Mouse (Mus musculus): ENCODE measurements around the gene Morc2a. TPM values are rescaled to one million over a fixed set of nuclear protein-coding genes. Genes with fewer than 3 reads are reported as not detected.

The Morc2a gene
- polyA plus RNA-seq, 1 experiment, result not detected

GRCm38 (mm10) chr11:3722036-3722435 lies 73.0 kb downstream of the Morc2a start:
- no peak for TF ChIP-seq CTCF (IDR thresholded peaks at IDR 0.05; ENCODE audit: insufficient read depth, low read depth, low read length)
- TF ChIP-seq POLR2A (IDR thresholded peaks at IDR 0.05; ENCODE audit: insufficient read depth, low read depth, low read length), result no peak
- Histone ChIP-seq H3K4me3 (ENCODE audit: insufficient read depth, low read depth, low read length) (no peak overlapping the region), H3K4me1 (ENCODE audit: control insufficient read depth, insufficient read depth, low read length) (peaks cover 36% of the 10 kb centered on the region), H3K27ac (ENCODE audit: insufficient read depth, low read depth, low read length) (no peak overlapping the region)
- 58% methylated on average over 3 of the region's 3 CpGs for WGBS

DNA sequence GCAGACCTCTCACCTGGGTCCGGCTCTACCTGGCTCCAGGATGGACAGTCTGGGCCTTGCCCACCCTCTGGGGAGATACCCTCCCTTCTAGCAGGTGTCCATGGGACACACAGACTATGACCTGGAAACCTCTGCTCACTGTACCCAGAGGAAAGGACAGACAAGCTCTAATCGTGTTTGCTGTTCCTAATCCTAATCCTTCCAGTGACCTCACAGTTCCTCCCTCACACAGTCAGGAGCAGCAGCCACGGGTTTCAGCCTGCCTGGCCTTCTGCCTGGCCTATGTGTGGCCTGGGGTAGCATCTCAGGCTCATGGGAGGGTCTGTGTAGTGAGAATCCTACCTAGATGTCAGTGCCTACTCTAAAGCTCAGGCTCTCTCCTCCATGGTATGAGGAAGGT lies 73.9 kb downstream of the Morc2a start:
- H3K4me1 ChIP-seq (ENCODE audit: control insufficient read depth, insufficient read depth, low read length), result peaks cover 43% of the 10 kb centered on the region

GRCm38 (mm10) chr11:3723910-3724309 lies 74.9 kb downstream of the Morc2a start:
- H3K4me3 ChIP-seq (ENCODE audit: insufficient read depth, low read depth, low read length), result no peak overlapping the region
- TF ChIP-seq CTCF (IDR thresholded peaks at IDR 0.05; ENCODE audit: insufficient read depth, low read depth, low read length) (no peak), POLR2A (IDR thresholded peaks at IDR 0.05; ENCODE audit: insufficient read depth, low read depth, low read length) (no peak)
- 22% methylated on average over 4 of the region's 4 CpGs for WGBS
- peaks cover 45% of the 10 kb centered on the region for H3K4me1 ChIP-seq (ENCODE audit: control insufficient read depth, insufficient read depth, low read length)
- 0 out of 2 replicates have a peak overlapping the region, but pooled peaks have one; percentile 25 for H3K27ac ChIP-seq (ENCODE audit: insufficient read depth, low read depth, low read length)

More for the DNA sequence above, 73.9 kb downstream of the Morc2a start:
- 66% methylated on average over 3 of the region's 3 CpGs for whole genome bisulfite sequencing
- Histone ChIP-seq H3K4me3 (ENCODE audit: insufficient read depth, low read depth, low read length) (no peak overlapping the region), H3K27ac (ENCODE audit: insufficient read depth, low read depth, low read length) (no peak overlapping the region)
- no peak for TF ChIP-seq CTCF (IDR thresholded peaks at IDR 0.05; ENCODE audit: insufficient read depth, low read depth, low read length)
- no peak for TF ChIP-seq POLR2A (IDR thresholded peaks at IDR 0.05; ENCODE audit: insufficient read depth, low read depth, low read length)

DNA sequence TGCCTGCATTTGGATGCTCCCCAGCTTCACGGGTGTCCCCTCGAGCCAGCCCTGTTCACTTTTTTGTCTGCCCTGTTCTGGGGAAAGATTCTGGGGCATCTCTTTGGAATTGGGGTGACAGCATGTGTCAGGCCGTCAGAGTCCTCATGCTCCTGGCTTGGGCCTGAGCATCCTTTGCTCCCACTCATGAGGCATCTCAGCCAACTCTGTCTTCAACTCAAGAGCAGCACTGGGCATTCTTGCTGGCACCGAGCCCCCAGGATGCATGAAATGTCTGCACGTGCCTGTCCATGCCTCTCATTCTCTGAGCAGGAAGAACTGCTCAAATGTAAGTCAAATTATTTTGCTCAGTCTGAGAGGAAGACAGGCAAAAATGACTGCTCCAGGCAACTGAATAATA lies 75.7 kb downstream of the Morc2a start:
- Histone ChIP-seq H3K4me1 (ENCODE audit: control insufficient read depth, insufficient read depth, low read length) (peaks cover 46% of the 10 kb centered on the region), H3K4me3 (ENCODE audit: insufficient read depth, low read depth, low read length) (no peak overlapping the region), H3K27ac (ENCODE audit: insufficient read depth, low read depth, low read length) (peak overlapping the region; percentile 16)
- 45% methylated on average over 5 of the region's 5 CpGs for WGBS
- TF ChIP-seq POLR2A (IDR thresholded peaks at IDR 0.05; ENCODE audit: insufficient read depth, low read depth, low read length) (no peak), CTCF (IDR thresholded peaks at IDR 0.05; ENCODE audit: insufficient read depth, low read depth, low read length) (no peak)

GRCm38 (mm10) chr11:3725331-3726054 lies 76.5 kb downstream of the Morc2a start:
- 55% methylated on average over 10 of the region's 10 CpGs for WGBS
- H3K4me3 ChIP-seq (ENCODE audit: insufficient read depth, low read depth, low read length), result no peak overlapping the region
- peak overlapping the region; percentile 16; the same call in 1 of the 2 replicates for H3K27ac ChIP-seq (ENCODE audit: insufficient read depth, low read depth, low read length)
- no peak for TF ChIP-seq CTCF (IDR thresholded peaks at IDR 0.05; ENCODE audit: insufficient read depth, low read depth, low read length)
- TF ChIP-seq POLR2A (IDR thresholded peaks at IDR 0.05; ENCODE audit: insufficient read depth, low read depth, low read length), result no peak
- peaks cover 52% of the 10 kb centered on the region for H3K4me1 ChIP-seq (ENCODE audit: control insufficient read depth, insufficient read depth, low read length)

DNA sequence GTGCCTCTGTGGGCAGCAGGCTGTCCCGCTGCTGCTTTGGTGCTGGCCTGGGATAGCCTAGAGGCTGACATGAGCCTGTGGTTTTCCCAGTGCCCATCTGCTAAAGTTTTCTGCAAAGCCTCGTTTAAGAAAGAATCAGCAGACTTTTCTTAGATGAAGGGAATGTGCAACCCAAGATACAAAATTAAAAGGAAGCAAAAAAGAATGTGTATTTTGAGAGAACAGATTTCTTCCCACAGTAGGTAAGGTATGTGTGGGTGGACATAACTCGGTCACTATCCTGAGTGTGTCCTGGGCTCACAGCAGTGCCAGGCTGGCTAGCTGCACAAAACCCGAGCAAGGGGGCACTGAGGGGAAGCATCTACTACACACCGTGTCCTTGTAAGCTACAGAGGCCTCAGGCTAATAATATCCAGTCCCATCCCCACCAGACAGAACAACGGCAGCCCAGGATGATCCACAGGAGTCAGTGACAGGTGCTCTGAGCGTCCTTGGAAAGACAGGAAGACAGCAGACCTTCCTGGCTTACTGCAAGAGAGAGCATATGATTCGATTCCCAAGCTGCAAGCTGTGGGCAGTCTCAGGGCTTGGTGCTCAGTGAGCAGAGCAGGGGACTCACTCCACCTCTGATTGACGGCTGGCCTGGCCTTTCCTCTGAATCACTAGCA lies 78.6 kb downstream of the Morc2a start:
- WGBS, result 62% methylated on average over 9 of the region's 9 CpGs
- no peak overlapping the region for H3K4me3 ChIP-seq (ENCODE audit: insufficient read depth, low read depth, low read length)
- H3K27ac ChIP-seq (ENCODE audit: insufficient read depth, low read depth, low read length), result no peak overlapping the region
- peaks cover 62% of the 10 kb centered on the region for H3K4me1 ChIP-seq (ENCODE audit: control insufficient read depth, insufficient read depth, low read length)
- no peak for TF ChIP-seq CTCF (IDR thresholded peaks at IDR 0.05; ENCODE audit: insufficient read depth, low read depth, low read length)
- no peak for TF ChIP-seq POLR2A (IDR thresholded peaks at IDR 0.05; ENCODE audit: insufficient read depth, low read depth, low read length)

- peaks cover 49% of the 10 kb centered on the region for H3K4me1 ChIP-seq (ENCODE audit: control insufficient read depth, insufficient read depth, low read length)
- no peak overlapping the region for H3K27ac ChIP-seq (ENCODE audit: insufficient read depth, low read depth, low read length)
- H3K4me3 ChIP-seq (ENCODE audit: insufficient read depth, low read depth, low read length), result no peak overlapping the region
- 72% methylated on average over 4 of the region's 4 CpGs for WGBS
- TF ChIP-seq POLR2A (IDR thresholded peaks at IDR 0.05; ENCODE audit: insufficient read depth, low read depth, low read length) (no peak), CTCF (IDR thresholded peaks at IDR 0.05; ENCODE audit: insufficient read depth, low read depth, low read length) (no peak)
Measured at GRCm38 (mm10) chr11:3731469-3731868, 82.5 kb downstream of the Morc2a start.

DNA sequence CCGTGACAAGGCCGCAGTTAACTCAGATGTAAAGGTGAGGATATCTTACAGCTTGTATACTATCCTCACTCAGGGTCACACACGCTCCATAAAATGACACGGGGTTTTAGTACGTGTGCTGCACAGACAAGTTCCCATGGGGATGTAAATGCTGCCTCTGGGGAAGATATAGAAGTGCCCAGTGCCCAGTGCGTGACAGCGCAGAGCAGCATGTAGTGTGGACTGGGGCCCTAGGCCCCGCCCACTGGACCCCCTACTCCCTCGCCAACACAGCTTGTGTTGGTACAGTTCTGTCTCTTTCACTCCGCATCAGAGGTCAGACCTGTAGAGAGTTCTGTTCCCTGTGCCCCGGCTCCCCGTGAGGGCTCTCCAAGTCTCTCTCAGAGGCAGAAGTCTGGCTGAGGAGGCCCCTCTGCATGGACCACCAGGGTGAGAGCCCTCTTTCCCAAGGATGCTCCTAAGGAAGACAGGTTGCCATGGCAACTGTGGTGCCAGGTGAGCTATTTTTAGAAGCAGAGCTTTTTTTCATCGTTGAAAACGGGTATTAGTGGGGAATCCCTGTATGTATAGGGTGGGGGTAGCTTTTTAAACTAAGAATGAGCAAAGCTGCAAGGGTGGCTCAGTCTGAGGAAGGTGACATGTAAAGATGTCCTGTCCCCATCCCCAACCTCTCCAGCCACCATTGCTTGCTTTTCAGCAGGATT lies 85.1 kb downstream of the Morc2a start:
- H3K4me3 ChIP-seq (ENCODE audit: insufficient read depth, low read depth, low read length), result no peak overlapping the region
- TF ChIP-seq CTCF (IDR thresholded peaks at IDR 0.05; ENCODE audit: insufficient read depth, low read depth, low read length), result no peak
- TF ChIP-seq POLR2A (IDR thresholded peaks at IDR 0.05; ENCODE audit: insufficient read depth, low read depth, low read length), result no peak
- H3K4me1 ChIP-seq (ENCODE audit: control insufficient read depth, insufficient read depth, low read length), result peaks cover 38% of the 10 kb centered on the region
- 76% methylated on average over 14 of the region's 14 CpGs for WGBS
- no peak overlapping the region for H3K27ac ChIP-seq (ENCODE audit: insufficient read depth, low read depth, low read length)

DNA sequence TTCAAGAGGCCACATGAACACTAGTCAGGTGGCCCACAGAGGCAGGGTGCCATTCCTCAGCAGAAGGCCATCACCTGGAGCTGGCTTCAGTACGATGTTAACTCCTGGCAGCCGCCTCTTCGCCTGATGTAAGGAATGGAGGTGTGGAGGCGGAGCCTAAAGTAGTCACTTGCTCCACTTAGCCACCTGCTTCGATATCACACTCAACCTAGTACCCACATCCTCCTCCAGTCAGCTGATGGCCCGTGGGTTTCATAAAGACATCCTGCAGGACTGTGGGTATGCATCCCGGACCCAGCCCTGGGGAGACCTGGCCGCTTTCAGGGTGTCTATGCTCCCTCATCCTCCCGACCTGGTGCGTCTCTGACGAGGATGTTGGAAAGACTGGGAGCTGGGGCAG lies 86.7 kb downstream of the Morc2a start:
- Histone ChIP-seq H3K27ac (ENCODE audit: insufficient read depth, low read depth, low read length) (no peak overlapping the region), H3K4me3 (ENCODE audit: insufficient read depth, low read depth, low read length) (no peak overlapping the region), H3K4me1 (ENCODE audit: control insufficient read depth, insufficient read depth, low read length) (peaks cover 32% of the 10 kb centered on the region)
- 82% methylated on average over 11 of the region's 11 CpGs for WGBS
- TF ChIP-seq POLR2A (IDR thresholded peaks at IDR 0.05; ENCODE audit: insufficient read depth, low read depth, low read length), result no peak
- TF ChIP-seq CTCF (IDR thresholded peaks at IDR 0.05; ENCODE audit: insufficient read depth, low read depth, low read length), result no peak

Measured in olfactory bulb, adult 2 months (tissue).